Mouse (Mus musculus): ENCODE measurements around the gene Sec31a.

GRCm38 (mm10) chr5:100430076-100430390 lies 14.0 kb upstream of the Sec31a start:
- TF ChIP-seq CTCF (IDR thresholded peaks at IDR 0.05; ENCODE audit: insufficient read depth, low read length) (no peak), POLR2A (IDR thresholded peaks at IDR 0.05; ENCODE audit: borderline replicate concordance, extremely low read depth, low read depth, low read length) (no peak)

Measured in lung, adult 2 months (tissue).